Mouse (Mus musculus) limb, embryonic 12.5 days (tissue): ENCODE data around the gene Sall4. TPM values are rescaled to one million over a fixed set of nuclear protein-coding genes. Genes with fewer than 3 reads are reported as not detected.

Experiments
- ATAC-seq: fragments of 200-750 bp; cut with Nextera tagmentation; 2 replicates; pipeline ENCODE4 v1.8.0; 2017; ENCODE audit warnings: low read depth, moderate TSS enrichment; ENCODE audit not compliant: insufficient number of reproducible peaks, insufficient read depth, low FRiP score, low TSS enrichment
- H3K27ac ChIP-seq: fragments of 300-500 bp; sonication (generic); 2 replicates; pipeline ENCODE4 v1.5.1; 2016; ENCODE audit warnings: mild to moderate bottlenecking, moderate library complexity
- H3K27me3 ChIP-seq: fragments of 300-500 bp; sonication (generic); 2 replicates; pipeline ENCODE4 v1.6.1; 2016; ENCODE audit warnings: mild to moderate bottlenecking, moderate library complexity
- H3K36me3 ChIP-seq: fragments of 300-500 bp; sonication (generic); 2 replicates; pipeline ENCODE4 v1.6.1; 2016; ENCODE audit warnings: mild to moderate bottlenecking, moderate library complexity
- H3K4me1 ChIP-seq: fragments of 300-500 bp; sonication (generic); replicated peaks from 2 replicates; pipeline ENCODE4 v1.6.1; 2016
- H3K4me2 ChIP-seq: fragments of 300-500 bp; sonication (generic); 2 replicates; pipeline ENCODE4 v1.6.1; 2016; ENCODE audit warnings: mild to moderate bottlenecking, moderate library complexity
- H3K4me3 ChIP-seq: fragments of 300-500 bp; sonication (generic); replicated peaks from 2 replicates; pipeline ENCODE4 v1.5.1; 2016; ENCODE audit warnings: mild to moderate bottlenecking
- H3K9ac ChIP-seq: fragments of 300-500 bp; sonication (generic); replicated peaks from 2 replicates; pipeline ENCODE4 v1.6.1; 2016; ENCODE audit warnings: mild to moderate bottlenecking, moderate library complexity
- H3K9me3 ChIP-seq: fragments of 300-500 bp; sonication (generic); 2 replicates; pipeline ENCODE4 v1.6.1; 2016; ENCODE audit warnings: mild to moderate bottlenecking, moderate library complexity
- WGBS: fragments of 180-500 bp; shearing (Covaris S2); methylation state at CpG from one replicate; pipeline ENCODE4 v1.1.7; 2016; 5-methylcytosine and 5-hydroxymethylcytosine counted together
- polyA plus RNA-seq: library from polyadenylated mRNA; unstranded; fragments of >200 nt; fragmentation: Nextera tagmentation; extraction: Ambion mirVana; gene quantifications from 2 replicates; pipeline ENCODE4 v1.2.1, GENCODE M21; 2016

Gene Sall4
- 5.0 and 5.1 TPM in 2 replicates for polyA plus RNA-seq

- no peak within 1 kb of the TSS for H3K27ac ChIP-seq
These were observed at the start of gene Sall4 for GRCm38 (mm10) chr2:168767582-168767981. Gene Sall4 (minus strand): TSS chr2:168767943.

GRCm38 (mm10) chr2:168813243-168813642 lies 45.5 kb upstream of the Sall4 start:
- ATAC-seq, result no peak
- Histone ChIP-seq H3K36me3 (no peaks in the 10 kb centered on the region), H3K4me2 (no peak overlapping the region), H3K4me1 (peaks cover 9% of the 10 kb centered on the region), H3K27me3 (no peaks in the 10 kb centered on the region), H3K9me3 (no peaks in the 10 kb centered on the region), H3K4me3 (no peak overlapping the region), H3K9ac (no peak overlapping the region), H3K27ac (no peak overlapping the region)
- 45% methylated on average over 6 of the region's 6 CpGs for WGBS

More at GRCm38 (mm10) chr2:168767582-168767981, at the start of gene Sall4:
- no peak for ATAC-seq
- Histone ChIP-seq H3K4me3 (peak within 1 kb of the TSS; percentile 62), H3K9me3 (no peaks in the 10 kb centered on the region), H3K9ac (peak within 1 kb of the TSS; percentile 65), H3K4me2 (peak within 1 kb of the TSS; percentile 96), H3K36me3 (no peaks in the 10 kb centered on the region), H3K4me1 (peaks cover 29% of the 10 kb centered on the region), H3K27me3 (peaks cover 48% of the 10 kb centered on the region)
- WGBS, result 10% methylated on average over 10 of the region's 10 CpGs

- peaks cover 26% of the 10 kb centered on the region for H3K4me1 ChIP-seq
- H3K27ac ChIP-seq, result no peak overlapping the region
- H3K4me2 ChIP-seq, result peak overlapping the region; percentile 50
- no peaks in the 10 kb centered on the region for H3K9me3 ChIP-seq
- no peak for ATAC-seq
- H3K9ac ChIP-seq, result 0 out of 2 replicates have a peak overlapping the region, but pooled peaks have one; percentile 4
- H3K36me3 ChIP-seq, result no peaks in the 10 kb centered on the region
- peak overlapping the region; percentile 11; the same call in 1 of the 2 replicates for H3K4me3 ChIP-seq
- H3K27me3 ChIP-seq, result no peaks in the 10 kb centered on the region
- 5% methylated on average over 14 of the region's 14 CpGs for WGBS
These were observed 42.2 kb upstream of the Sall4 start for GRCm38 (mm10) chr2:168809895-168810294.

GRCm38 (mm10) chr2:168807681-168808080 lies 39.9 kb upstream of the Sall4 start:
- no peak overlapping the region for H3K4me2 ChIP-seq
- H3K9me3 ChIP-seq, result no peaks in the 10 kb centered on the region
- WGBS, result 43% methylated on average over 4 of the region's 4 CpGs
- no peaks in the 10 kb centered on the region for H3K27me3 ChIP-seq
- no peak overlapping the region for H3K9ac ChIP-seq
- no peak overlapping the region for H3K4me3 ChIP-seq
- no peak; the same call in 1 of the 2 replicates for ATAC-seq
- H3K36me3 ChIP-seq, result no peaks in the 10 kb centered on the region
- no peak overlapping the region; the same call in 1 of the 2 replicates for H3K27ac ChIP-seq
- H3K4me1 ChIP-seq, result peaks cover 26% of the 10 kb centered on the region

GRCm38 (mm10) chr2:168803849-168804248 lies 36.1 kb upstream of the Sall4 start:
- no peak overlapping the region for H3K4me2 ChIP-seq
- H3K4me3 ChIP-seq, result no peak overlapping the region
- H3K9me3 ChIP-seq, result no peaks in the 10 kb centered on the region
- H3K9ac ChIP-seq, result no peak overlapping the region
- no peaks in the 10 kb centered on the region for H3K27me3 ChIP-seq
- H3K27ac ChIP-seq, result no peak overlapping the region
- peaks cover 16% of the 10 kb centered on the region for H3K4me1 ChIP-seq
- no peaks in the 10 kb centered on the region for H3K36me3 ChIP-seq
- no peak for ATAC-seq
- WGBS, result 21% methylated on average over 4 of the region's 4 CpGs

- Histone ChIP-seq H3K9me3 (no peaks in the 10 kb centered on the region), H3K9ac (no peak overlapping the region), H3K27me3 (no peaks in the 10 kb centered on the region), H3K4me1 (peaks cover 8% of the 10 kb centered on the region), H3K36me3 (no peaks in the 10 kb centered on the region), H3K4me2 (no peak overlapping the region), H3K27ac (no peak overlapping the region), H3K4me3 (no peak overlapping the region)
- ATAC-seq, result no peak
- 86% methylated on average over 12 of the region's 12 CpGs for WGBS
These were observed 31.6 kb upstream of the Sall4 start for GRCm38 (mm10) chr2:168799326-168799725.

- WGBS, result 84% methylated on average over 7 of the region's 7 CpGs
- Histone ChIP-seq H3K4me1 (peaks cover 8% of the 10 kb centered on the region), H3K4me3 (no peak overlapping the region), H3K9me3 (no peaks in the 10 kb centered on the region), H3K9ac (no peak overlapping the region), H3K36me3 (no peaks in the 10 kb centered on the region), H3K27me3 (no peaks in the 10 kb centered on the region), H3K4me2 (no peak overlapping the region), H3K27ac (no peak overlapping the region)
- ATAC-seq, result no peak
These were observed 31.2 kb upstream of the Sall4 start for GRCm38 (mm10) chr2:168798921-168799320.

- Histone ChIP-seq H3K4me3 (no peak overlapping the region), H3K27me3 (no peaks in the 10 kb centered on the region), H3K27ac (peak overlapping the region; percentile 82), H3K9ac (no peak overlapping the region), H3K9me3 (no peaks in the 10 kb centered on the region), H3K4me2 (no peak overlapping the region), H3K4me1 (peaks cover 4% of the 10 kb centered on the region), H3K36me3 (no peaks in the 10 kb centered on the region)
- 68% methylated on average over 4 of the region's 4 CpGs for WGBS
- ATAC-seq, result 0 out of 2 replicates have a peak, but pooled peaks have one; percentile 68
These were observed 23.5 kb upstream of the Sall4 start for GRCm38 (mm10) chr2:168791115-168791802.

GRCm38 (mm10) chr2:168786174-168786573 lies 18.4 kb upstream of the Sall4 start:
- WGBS, result 92% methylated on average over 9 of the region's 9 CpGs
- no peaks in the 10 kb centered on the region for H3K36me3 ChIP-seq
- no peak overlapping the region for H3K27ac ChIP-seq
- H3K9ac ChIP-seq, result no peak overlapping the region
- no peaks in the 10 kb centered on the region; the same call in 1 of the 2 replicates for H3K27me3 ChIP-seq
- H3K4me1 ChIP-seq, result peaks cover 3% of the 10 kb centered on the region; the same call in 1 of the 2 replicates
- no peak overlapping the region for H3K4me2 ChIP-seq
- H3K4me3 ChIP-seq, result no peak overlapping the region
- ATAC-seq, result no peak
- no peaks in the 10 kb centered on the region for H3K9me3 ChIP-seq

GRCm38 (mm10) chr2:168780596-168780995 lies 12.9 kb upstream of the Sall4 start:
- WGBS, result 34% methylated on average over 9 of the region's 9 CpGs
- Histone ChIP-seq H3K9ac (no peak overlapping the region), H3K4me1 (peaks cover 13% of the 10 kb centered on the region; the same call in 1 of the 2 replicates), H3K27ac (peak overlapping the region; percentile 47; the same call in 1 of the 2 replicates), H3K4me2 (no peak overlapping the region), H3K4me3 (no peak overlapping the region), H3K27me3 (no peaks in the 10 kb centered on the region; the same call in 1 of the 2 replicates), H3K9me3 (no peaks in the 10 kb centered on the region), H3K36me3 (no peaks in the 10 kb centered on the region)
- no peak for ATAC-seq

- Histone ChIP-seq H3K27me3 (no peaks in the 10 kb centered on the region; the same call in 1 of the 2 replicates), H3K4me1 (peaks cover 13% of the 10 kb centered on the region; the same call in 1 of the 2 replicates), H3K4me3 (no peak overlapping the region), H3K9ac (no peak overlapping the region), H3K9me3 (no peaks in the 10 kb centered on the region), H3K36me3 (no peaks in the 10 kb centered on the region), H3K4me2 (no peak overlapping the region), H3K27ac (no peak overlapping the region)
- WGBS, result 19% methylated on average over 9 of the region's 9 CpGs
- no peak for ATAC-seq
These were observed 12.3 kb upstream of the Sall4 start for GRCm38 (mm10) chr2:168780024-168780423.
